Mouse (Mus musculus): ENCODE results near the gene Snd1.

DNA sequence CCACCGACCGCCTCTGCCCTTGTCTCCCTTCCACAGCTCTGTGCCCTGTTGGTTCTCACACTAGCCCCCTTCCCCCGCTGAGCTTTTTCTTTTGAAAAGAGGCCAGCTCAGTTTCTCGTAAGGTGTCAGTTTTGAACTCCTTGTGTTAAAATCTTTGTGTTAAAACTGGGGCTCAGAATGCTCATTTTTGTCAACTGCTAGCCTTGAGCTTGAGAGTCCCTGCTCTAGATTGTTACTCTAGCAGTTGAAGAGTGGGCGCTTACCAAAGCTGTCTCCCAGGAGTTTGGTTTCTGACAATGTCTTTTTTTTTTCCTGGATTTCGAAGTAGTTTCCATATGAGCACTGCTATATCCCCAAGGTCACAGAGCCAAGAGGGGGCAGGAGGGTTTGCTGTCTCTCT, 82.8 kb downstream of the Snd1 start:
- TF ChIP-seq GATA1 (IDR thresholded peaks at IDR 0.05; ENCODE audit: borderline replicate concordance, low read length) (no peak), FLI1 (IDR thresholded peaks at IDR 0.05; ENCODE audit: low read length) (no peak)
